Mouse (Mus musculus) layer of hippocampus, adult 8-10 months (tissue): Measurements from ENCODE around the gene Gpcpd1. TPM values are rescaled to one million over a fixed set of nuclear protein-coding genes. Genes with fewer than 3 reads are reported as not detected.

Experiments
- DNase-seq, 2 experiments: peaks; one replicate each; pipeline ENCODE4 v3.0.0; 2022; ENCODE audit warnings: low spot score in 2 of 2
- total RNA-seq, 4 experiments: library from RNA; stranded (reverse); gene quantifications; 2 replicates each; pipeline ENCODE4 v1.2.4; 2022

The Gpcpd1 gene
- total RNA-seq, 4 experiments from 2014 or later = 65.3 to 79.3 (median 70.9) TPM

DNA sequence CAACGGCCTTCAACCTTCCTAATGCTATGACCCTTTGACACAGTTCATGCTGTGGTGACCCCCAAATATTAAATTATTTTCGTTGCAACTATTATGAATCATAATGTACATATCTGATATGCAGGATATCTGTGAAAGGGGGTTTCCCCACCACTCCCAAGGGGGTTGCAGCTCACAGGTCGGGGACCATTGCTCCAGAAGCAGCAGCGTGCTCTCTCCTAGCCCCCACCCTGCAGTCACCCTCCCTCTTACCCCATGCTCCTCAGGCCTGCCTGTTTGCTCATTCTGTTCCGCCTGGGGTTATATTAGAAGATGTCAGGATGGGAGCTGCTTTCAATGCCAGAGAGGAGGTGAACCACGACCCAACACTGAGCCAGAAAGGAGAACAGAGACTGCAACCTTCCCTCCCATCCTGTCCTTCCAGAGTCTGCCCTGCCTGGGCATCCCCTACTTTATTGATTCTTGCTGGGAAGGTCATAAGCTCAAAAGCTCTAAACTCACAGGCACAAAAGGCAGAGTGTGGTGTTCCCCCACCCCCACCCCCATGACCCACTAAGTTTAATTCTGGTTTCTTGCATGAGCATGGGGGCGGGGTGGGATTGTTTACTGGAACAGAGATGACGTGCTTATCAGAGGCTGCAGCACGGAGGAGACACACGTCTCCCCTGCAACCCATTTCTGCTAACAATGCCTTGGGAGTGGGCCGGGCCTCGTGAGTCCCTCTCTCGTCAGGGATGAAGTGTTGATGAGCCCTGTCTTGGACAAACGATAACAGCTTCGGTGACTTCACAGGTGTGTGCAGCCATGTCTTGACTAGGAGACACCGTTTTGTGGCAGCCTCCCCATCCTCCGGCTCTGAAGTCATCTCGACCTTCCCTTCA lies 69.3 kb downstream of the Gpcpd1 start:
- no peak for DNase-seq

DNA sequence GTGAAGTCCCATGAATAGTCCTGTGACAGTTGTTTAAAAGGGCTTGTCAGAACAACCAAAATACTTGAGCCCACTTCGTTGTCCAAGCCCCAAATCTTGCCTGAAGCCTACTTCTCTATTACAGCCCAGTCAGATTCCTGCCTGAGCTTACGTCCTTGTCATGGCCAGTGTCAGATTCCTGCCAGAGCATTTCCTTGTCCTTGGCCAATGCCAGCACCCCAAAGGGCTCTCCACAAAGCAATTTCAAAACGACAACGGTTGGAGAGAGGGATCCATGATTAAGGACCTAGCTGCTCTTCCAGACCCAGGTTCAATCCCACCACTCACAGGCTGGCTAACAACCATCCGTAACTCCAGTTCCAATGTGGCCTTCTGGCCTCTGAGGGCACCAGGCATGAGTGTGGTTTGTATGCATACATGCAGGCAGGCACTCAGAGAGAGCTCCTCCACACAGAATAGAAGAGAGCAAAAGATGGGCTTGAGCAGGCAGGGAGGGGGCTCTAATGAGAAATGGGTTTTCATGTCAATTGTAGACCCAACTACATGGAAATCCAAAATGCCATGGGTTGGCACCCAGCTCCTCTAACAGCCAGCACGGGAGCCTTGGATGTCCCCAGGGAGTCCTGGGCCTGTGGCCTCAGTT lies 70.2 kb downstream of the Gpcpd1 start:
- DNase-seq = no peak

DNA sequence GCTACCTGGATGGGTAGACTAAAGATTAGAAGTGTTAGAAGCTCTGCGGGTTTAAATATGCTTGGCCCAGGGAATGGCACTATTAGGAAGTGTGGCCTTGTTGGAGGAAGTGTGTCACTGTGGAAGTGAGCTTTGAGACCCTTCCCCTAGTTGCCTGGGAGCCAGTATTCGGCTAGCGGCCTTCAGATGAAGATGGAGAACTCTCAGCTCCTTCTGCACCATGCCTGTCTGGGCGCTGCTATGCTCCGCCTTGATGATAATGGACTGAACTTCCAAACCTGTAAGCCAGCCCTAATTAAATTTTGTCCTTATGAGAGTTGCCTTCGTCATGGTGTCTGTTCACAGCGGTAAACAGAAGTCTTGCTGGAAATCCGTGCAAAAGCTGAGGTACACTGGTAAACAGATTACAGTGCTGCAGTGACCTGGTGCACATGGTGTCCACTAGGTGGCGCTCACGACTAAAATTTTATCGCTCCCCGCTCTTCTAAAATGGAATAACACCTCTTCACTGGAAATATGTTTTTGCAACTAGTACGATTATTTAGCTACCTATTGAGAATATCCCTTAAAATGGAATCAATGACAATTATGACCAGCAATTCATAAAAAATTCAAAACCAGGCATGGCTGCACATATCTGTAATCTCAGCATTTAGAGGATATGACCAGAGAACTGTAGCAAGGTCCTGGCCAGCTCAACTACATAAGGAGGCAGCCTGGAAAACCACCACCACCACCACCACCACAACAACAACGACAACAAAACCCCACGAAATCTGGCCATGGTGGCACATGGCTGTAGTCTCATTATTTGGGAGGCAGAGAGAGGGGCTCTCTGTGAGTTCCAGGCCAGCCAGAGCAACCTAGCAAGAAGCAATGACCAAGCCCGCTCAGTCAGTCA lies 71.1 kb downstream of the Gpcpd1 start:
- DNase-seq = peak in 1 of 2 experiments; percentile 79

DNA sequence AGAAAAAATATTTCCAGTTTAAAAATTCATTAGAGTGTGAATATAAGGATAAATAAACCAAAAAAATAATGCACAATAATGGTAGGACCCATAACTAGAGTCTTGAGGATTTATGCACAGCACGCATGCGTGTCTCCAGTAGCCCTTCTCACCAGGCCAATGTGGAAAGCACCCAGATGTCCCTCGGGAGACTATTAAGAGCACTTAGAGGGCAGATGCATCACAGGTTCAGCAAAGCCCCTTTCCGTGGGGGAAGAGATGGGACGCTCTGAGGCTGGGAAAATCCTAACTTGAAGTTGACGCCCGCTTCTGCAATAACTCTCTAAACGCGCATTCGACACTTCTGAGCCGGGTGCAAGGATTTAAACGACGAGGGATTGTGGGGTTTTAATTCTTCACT lies 71.9 kb downstream of the Gpcpd1 start:
- DNase-seq = no peak

DNA sequence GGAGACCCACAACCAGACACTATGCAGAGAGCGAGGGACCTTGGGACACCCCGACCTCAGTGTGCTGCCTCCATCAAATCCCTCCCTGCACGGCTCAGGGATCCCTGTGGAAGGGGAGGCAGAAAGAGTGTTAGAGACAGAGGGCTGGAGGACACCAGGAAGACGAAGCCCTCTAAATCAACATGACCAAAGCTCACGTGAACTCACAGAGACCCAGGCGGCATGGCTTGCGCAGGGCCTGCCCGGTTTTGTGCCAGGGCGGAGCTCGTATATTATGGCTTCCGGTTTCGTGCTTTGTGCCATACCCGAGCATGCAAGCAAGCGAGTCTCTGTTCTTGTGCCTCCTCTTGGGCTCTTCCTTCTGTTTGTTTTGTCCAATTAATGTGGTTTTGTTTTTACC lies 72.5 kb downstream of the Gpcpd1 start:
- DNase-seq = no peak

DNA sequence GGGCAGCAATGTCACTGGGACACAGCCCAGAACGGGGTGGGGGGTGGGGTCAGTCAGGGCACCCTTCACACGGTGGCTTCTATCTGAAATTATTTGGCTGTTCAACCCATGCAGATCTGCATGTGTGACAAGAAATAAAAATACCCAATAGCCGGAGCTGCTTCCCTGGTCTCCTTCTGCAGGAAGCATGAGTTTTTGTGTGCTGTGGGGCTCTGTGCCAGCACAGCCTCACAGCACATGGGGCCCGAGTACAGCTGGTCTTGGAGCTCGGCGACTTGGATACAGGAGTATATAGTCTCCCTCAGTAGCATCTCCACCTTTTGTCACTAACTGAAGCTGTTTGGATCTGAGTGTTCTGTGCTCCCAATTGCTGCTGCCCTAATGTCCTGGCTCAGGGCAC lies 73.2 kb downstream of the Gpcpd1 start:
- DNase-seq = peak in 1 of 2 experiments; percentile 57

DNA sequence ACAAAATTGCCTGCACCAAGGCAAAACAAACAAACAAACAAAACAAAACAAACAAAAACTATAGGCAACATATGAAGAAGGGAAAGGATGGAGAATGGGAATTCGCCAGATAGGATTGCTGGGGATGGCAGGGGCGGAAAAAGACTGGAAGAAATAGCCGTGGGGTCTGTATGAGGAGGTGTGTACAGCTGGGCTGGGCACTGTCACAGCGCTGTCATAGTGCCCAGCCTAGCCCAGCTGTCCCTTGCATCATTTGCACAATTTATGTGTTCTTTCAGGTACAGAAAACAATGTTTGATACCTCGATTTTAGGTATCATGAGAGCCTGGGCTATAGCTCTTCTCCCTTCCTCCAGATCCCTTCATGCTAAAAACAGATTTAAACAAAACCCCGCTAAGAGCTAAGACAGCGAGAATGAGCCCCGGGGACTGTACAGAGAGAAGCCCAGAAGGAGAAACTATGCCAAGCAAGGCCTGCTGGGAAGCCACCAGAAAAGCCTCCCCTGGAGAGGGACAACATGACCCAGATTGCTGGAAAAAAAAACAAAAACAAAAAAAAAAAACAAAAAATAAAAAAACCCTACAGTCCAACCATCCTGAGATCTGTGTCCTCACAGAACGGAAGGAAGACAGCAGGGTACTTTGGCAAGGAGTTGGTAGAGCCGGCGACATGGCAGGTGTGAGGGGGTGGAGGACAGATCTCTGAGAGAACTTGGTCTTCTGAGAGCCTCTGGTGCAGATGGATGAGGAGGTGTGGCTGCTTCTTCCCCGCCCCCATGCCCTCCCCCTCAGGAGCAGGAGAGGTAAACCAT lies 74.0 kb downstream of the Gpcpd1 start:
- DNase-seq = peak; percentile 65 to 67

DNA sequence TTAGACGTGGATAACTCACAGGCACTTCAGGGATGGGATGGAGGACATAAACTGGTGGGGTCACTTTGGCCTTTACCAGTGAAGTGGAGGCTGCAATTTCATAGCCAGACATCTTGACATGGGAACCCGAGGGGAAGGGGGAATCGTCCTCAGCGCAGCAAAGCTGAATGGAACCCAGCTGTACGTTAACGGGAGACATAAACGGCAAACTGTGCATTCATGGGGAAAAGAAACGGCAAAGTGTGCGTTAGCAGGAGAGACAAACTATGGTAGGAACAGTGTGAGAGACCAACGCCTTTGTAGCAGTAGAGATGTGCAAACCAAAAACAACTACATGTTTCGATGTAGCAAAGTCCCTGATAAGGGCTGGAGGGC lies 74.6 kb downstream of the Gpcpd1 start:
- no peak for DNase-seq

DNA sequence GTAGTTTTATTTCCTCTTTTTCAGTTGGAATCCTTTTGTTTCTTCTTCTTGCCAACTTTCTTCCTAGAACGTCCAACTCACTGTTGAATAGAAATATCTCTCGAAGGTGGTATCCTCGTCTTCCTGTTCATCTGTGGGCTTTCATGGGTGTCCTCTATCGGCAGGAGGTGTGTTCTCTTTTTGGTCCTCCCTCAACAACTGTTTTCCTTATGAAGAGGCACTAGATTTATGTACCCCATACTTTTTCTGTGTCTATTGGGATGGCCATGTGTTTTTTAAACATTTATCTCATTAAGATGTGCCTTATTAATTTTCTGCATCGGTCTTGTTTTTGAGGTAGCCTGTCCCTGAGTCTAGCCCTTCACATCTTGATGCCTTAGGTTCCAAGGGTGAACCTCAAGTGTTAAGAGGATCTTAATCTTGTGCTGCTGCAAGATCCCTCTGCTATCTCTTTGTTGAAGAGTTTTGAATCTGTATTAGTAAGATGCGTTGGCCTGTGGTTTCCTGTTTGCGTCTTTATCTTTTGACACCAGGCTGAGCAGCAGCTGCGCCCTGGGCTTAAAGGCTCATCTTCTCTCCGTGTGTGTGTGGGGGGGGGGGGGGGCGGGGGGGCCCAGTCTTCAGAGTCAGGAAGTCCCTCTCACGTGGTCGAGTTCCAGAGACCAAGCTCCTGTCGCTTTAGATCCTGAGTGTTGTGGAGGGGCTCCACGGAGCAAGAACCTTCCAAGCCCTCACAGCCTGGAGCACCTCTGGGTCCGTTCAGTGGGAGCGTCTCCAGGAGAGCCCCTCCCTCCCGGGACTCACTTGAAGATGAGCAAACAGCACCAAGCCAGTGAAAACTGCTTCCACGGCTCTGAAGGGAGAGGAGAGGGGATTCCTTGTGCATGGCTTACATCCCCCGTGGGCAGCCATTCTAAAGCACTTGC lies 75.2 kb downstream of the Gpcpd1 start:
- DNase-seq = no peak

DNA sequence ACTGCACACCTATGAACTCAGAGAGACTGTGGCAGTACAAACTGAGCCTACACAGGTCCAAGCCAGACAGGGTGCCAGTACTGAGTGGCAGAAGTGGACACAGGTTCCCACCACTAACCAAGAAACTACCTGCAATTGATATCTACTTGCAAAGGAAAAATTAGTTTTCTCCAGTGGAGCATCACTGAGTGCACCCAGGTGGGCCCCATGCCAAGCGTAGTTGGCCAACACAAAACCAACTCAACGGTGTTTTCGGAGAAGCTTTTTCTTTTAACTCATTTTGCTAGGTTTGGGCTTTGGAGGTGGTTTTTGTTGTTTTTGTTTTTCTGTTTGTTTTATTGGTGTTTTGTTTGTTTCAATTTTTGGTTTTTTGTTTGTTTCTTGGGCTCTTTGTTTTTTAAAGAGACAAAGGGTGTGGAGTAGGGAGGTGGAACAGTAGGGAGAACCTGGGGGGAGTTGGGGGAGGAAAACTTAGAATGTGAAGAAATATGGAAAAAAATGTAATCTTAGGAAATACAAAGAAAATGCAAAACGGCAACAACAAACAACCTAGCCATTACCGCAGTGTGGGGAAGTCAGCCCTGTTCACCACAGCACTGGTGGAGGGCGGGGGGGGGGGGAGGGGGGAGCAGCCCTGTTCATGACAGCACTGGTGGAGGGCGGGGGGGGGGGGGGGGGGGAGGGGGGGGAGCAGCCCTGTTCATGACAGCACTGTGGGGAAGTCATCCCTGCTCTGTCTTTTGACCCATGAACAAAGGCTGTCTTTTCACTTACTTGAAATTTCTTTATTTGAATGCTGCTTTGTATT lies 76.3 kb downstream of the Gpcpd1 start:
- no peak for DNase-seq

DNA sequence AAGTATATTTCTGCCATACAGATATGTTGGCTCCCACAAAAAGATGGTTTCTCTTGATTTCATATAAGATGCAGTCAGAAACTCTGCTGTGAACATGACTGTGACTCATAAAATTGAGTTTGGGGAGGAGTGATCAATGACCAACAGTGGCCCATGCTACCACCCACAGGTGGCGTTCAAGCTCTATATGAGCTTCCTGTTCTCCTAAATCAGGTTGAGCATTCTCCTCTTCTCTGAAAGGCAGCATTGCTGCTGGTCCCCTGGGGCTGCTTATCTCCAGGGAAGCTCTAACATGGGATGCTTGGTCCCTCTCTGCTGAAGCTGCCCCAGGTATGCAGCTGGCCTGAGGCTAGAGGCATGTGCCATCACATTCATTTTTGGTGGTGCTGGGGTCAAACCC lies 77.8 kb downstream of the Gpcpd1 start:
- DNase-seq = no peak

DNA sequence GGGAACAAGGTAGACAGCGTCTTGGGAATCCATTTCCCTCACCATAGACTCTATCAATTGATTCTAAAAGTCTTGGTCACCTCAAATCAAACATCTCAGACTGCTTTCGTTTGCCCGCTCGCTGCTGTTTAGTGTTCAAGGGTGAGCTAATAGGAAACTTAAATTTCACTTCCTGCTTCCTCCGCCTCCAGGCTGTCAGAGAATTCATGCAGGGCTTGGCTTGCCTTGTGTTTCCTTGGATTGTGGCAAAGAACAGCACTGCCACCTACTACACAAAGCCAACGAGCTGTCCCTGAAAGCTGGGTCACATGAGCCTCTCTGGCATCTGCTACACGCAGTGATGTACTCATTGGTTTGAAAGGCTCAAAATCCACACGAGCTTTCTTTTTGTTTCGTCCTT lies 78.3 kb downstream of the Gpcpd1 start:
- DNase-seq = peak; percentile 42 to 52

DNA sequence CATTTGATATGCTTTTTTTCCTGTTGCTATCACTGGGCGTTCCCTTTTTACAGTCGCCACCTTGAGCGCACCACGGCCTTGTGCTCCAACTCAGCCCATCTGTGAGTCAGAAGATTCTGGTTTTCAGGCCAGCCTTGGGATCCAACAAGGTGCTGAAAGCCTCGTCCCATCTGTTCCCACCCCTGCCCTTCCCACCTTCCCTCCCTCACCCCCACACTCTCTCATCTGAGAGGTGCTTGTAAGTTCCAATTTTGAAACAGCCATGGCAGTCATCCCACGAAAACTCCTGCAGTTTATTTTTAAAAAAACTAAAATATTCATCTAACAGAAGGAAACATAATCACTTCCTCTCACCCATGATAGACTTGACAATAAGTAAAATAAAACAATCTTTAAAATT lies 80.0 kb downstream of the Gpcpd1 start:
- DNase-seq = no peak

DNA sequence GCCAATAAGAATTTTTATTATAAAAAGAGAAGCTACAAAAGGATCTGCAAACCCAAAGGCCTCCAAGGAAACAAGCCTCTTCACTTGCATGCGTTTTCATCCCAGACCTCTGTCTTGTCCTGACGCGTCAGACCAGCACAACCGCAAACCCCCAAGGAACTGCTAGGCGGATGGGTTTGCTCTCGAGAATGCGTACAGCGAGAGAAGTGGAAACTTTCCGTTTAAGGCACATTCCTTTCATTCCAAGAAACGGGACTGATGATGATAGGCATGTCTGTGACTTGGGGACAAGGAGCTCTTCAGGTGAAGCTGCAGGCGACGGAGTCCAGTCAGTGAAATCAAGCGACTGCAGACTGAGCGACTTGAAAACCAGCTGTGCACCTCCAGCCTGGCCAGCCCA lies 80.4 kb downstream of the Gpcpd1 start:
- DNase-seq = no peak

DNA sequence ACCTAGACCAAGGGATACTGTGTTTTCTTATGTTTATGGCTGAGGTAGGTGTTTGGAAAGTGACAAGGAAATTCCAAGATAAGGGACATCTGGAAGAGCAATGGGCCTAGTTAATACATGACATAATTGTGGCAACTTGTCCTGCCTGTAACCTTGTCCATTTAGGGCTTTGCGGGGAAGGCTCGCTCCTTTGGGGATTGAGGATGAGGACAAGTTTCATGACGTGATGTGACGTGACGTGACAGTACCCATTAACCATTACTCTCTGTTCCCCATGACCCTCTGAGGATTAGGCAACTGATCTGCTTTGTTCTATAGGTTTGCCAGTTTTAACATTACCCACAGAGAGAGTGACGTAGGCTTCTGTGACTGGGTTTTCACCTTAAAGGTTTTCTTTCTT lies 81.7 kb downstream of the Gpcpd1 start:
- DNase-seq = no peak

DNA sequence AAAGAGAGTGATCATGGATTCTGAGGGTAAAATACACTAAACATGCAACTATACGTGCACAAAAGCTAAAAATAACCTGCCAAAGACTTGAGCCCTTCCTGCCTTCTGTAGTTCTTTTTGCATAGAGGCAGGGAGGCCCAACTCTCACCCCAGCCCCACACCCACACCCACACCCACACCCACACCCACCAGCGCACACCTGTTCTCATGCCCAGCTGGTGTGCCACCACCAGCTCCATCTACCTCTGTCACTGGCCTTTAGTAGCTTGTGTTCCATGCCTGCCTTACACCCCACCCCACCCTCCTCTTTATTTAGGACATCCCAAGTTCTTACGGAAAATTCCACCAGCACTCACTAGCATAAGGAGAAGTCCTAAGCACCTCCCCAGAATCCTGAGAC lies 89.2 kb downstream of the Gpcpd1 start:
- DNase-seq = no peak

DNA sequence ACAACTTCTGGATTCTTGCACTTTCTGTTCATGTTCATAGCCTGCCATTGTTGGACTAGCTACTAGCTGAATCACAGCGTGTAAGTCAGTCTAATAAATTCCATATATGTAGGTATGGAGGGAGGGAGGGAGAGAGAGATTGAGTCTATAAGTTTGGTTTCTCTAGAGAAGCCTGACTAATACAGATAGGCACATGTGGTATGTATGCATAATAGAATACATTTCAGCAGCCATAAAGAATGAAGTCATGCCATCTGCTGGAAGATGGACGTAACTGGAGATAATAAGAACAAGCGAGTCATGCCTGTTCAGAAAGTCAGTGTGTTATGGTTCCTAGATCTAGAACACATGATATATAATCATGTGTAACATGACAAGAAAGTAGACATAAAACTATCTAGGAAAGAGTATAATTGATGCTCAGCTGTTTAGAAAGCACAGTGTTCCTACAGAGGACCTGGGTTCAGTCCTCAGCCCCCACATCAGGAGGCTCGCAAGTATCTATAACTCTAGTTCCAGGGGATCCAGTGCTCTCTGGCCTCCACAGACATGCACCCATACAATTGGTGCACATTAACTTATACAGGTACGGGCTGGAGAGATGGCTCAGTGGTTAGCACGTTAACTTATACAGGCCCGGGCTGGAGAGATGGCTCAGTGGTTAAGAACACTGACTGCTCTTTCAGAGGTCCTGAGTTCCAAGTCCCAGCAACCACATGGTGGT lies 90.0 kb downstream of the Gpcpd1 start:
- DNase-seq = no peak

DNA sequence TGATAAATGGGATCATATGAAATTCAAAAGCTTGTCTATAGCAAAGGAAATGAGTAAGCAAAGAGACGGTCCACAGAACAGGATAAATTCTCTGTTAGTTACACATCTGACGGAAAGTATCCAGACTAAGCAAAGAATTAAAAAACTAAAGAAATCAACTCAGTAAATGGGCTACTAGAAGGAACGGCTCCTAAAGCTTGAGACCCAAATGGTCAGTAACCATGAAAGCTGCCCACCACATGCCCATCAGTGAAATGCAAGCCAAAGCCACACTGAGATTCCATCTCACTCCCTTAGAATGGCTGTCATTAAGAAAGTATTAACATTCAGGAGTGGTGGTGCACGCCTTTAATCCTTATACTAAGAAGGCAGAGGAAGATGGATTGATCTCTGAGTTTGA lies 94.3 kb downstream of the Gpcpd1 start:
- DNase-seq = no peak
